Mouse (Mus musculus) neural tube, embryonic 10.5 days (tissue): ENCODE data around the gene Ambp.
A peak's percentile ranks its signal among the peaks of the same experiment; 100 is the strongest.

Source experiments
- DNase-seq: peaks from one replicate; pipeline ENCODE4 v3.0.0-alpha.2; 2017; ENCODE audit warnings: low spot score; ENCODE audit errors: extremely low spot score

The Ambp gene

GRCm38 (mm10) chr4:63124861-63125466 is 29.6 kb downstream of the Ambp start:
- no peak for DNase-seq

GRCm38 (mm10) chr4:63118639-63119437 is 35.8 kb downstream of the Ambp start:
- DNase-seq = peak; percentile 76

GRCm38 (mm10) chr4:63105651-63106050 is 48.9 kb downstream of the Ambp start:
- no peak for DNase-seq

- no peak for DNase-seq
Observed at GRCm38 (mm10) chr4:63102025-63102424, 52.6 kb downstream of the Ambp start.

GRCm38 (mm10) chr4:63100478-63100877 is 54.1 kb downstream of the Ambp start:
- DNase-seq = no peak

GRCm38 (mm10) chr4:63097603-63098002 is 57.0 kb downstream of the Ambp start:
- DNase-seq = no peak
